Mouse (Mus musculus) small intestine, adult 2 months (tissue): ENCODE data around the gene Nadk2.

Source experiments
- CTCF ChIP-seq: fragments of 200-500 bp; IDR thresholded peaks from 2 replicates; pipeline ENCODE4 v1.5.1; 2012; ENCODE audit warnings: low read depth, mild to moderate bottlenecking, control low read depth, inconsistent platforms, low read length, moderate library complexity, mixed read lengths; ENCODE audit not compliant: insufficient replicate concordance, insufficient read length; ENCODE audit errors: extremely low read depth
- POLR2A ChIP-seq: fragments of 200-500 bp; IDR thresholded peaks from 2 replicates; pipeline ENCODE4 v1.6.1; 2012; ENCODE audit warnings: low read depth, mild to moderate bottlenecking, control low read depth, inconsistent platforms, low read length, moderate library complexity

- TF ChIP-seq CTCF: no peak
- no peak for TF ChIP-seq POLR2A
Observed at GRCm38 (mm10) chr15:9055704-9056103, 15.4 kb upstream of the Nadk2 start.
